Mouse (Mus musculus) lung, adult 2 months (tissue): Measurements from ENCODE around the gene Eapp. TPM values are rescaled to one million over a fixed set of nuclear protein-coding genes. Genes with fewer than 3 reads are reported as not detected.

Source experiments
- DNase-seq: peaks from one replicate; pipeline ENCODE4 v3.0.0; 2022
- H3K4me1 ChIP-seq: fragments of 200-500 bp; 2 replicates; pipeline ENCODE4 v1.6.1; 2011; ENCODE audit warnings: low read length; ENCODE audit not compliant: control insufficient read depth, insufficient read depth
- H3K4me3 ChIP-seq: fragments of 200-500 bp; replicated peaks from 2 replicates; pipeline ENCODE3; 2011; ENCODE audit warnings: low read depth, mild to moderate bottlenecking, control low read depth, low read length; ENCODE audit errors: extremely low read depth
- CTCF ChIP-seq: fragments of 200-500 bp; IDR thresholded peaks from 2 replicates; pipeline ENCODE4 v1.5.1; 2011; ENCODE audit warnings: mild to moderate bottlenecking, low read length, control low read depth; ENCODE audit not compliant: insufficient read depth
- POLR2A ChIP-seq: fragments of 200-500 bp; IDR thresholded peaks from 2 replicates; pipeline ENCODE4 v1.6.1; 2011; ENCODE audit warnings: low read depth, mild to moderate bottlenecking, control low read depth, low read length, borderline replicate concordance; ENCODE audit errors: extremely low read depth
- WGBS: fragments of 180-500 bp; shearing (Covaris S2); methylation state at CpG from one replicate; pipeline ENCODE4 v1.1.7; 2018; 5-methylcytosine and 5-hydroxymethylcytosine counted together
- polyA plus RNA-seq: library from polyadenylated mRNA; depleted of rRNA; stranded (reverse); fragments of >200 nt; gene quantifications from 2 replicates; pipeline ENCODE4 v1.2.3, GENCODE M21; 2012

The Eapp gene
- polyA plus RNA-seq, 1 experiment: 10.2 TPM

GRCm38 (mm10) chr12:54655292-54656038 lies 40.2 kb downstream of the Eapp start:
- Histone ChIP-seq H3K4me1 (peaks cover 10% of the 10 kb centered on the region), H3K4me3 (peak overlapping the region; percentile 94)
- no peak for TF ChIP-seq POLR2A
- TF ChIP-seq CTCF: no peak
- 15% methylated on average over 16 of the region's 16 CpGs for WGBS
- no peak for DNase-seq

DNA sequence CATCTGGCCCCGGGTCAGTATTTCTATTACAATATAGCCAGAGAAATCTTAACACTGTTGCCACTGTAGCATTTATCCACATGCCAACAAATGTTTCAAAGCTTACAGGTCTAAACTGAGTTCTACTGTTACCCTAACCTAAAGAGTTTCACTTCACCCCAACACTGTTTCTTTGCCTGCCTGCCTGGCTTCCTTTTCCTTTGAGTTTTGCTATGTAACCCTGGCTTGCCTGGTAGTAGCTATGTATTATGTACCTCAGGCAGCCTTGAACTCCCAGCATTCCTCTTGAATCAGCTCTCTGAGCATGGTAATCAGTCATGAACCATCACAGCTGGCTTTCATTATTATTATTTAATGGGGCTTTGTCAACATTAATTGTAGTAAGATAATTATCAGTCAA lies 41.0 kb downstream of the Eapp start:
- H3K4me3 ChIP-seq: no peak overlapping the region
- TF ChIP-seq CTCF (no peak), POLR2A (no peak)
- no peak for DNase-seq
- WGBS: 51% methylated on average over 1 of the region's 1 CpGs
- H3K4me1 ChIP-seq: peaks cover 10% of the 10 kb centered on the region

DNA sequence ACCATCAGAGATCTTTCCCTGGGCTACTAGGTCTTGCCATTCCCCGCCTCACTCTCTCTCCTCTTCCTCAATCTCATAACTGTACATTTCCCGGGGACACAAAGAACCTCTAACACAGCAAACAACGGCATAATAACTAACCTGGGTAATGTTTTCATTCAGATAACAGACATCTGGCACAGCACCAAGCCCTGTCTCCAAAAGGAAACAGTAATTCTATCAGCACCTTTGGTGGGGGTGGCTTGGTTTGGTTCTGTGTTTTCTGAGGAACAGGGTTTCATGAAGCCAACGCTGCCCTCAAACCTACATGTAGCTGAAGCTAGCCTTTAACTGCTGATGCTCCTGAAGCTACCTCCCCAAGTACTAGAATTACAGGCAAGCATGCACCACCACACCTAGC lies 41.6 kb downstream of the Eapp start:
- Histone ChIP-seq H3K4me1 (peaks cover 10% of the 10 kb centered on the region), H3K4me3 (no peak overlapping the region)
- no peak for DNase-seq
- 40% methylated on average over 4 of the region's 4 CpGs for WGBS
- TF ChIP-seq POLR2A: no peak
- TF ChIP-seq CTCF: no peak

- 49% methylated on average over 12 of the region's 12 CpGs for WGBS
- TF ChIP-seq POLR2A (no peak), CTCF (no peak)
- no peak for DNase-seq
- H3K4me3 ChIP-seq: no peak overlapping the region
- H3K4me1 ChIP-seq: peaks cover 10% of the 10 kb centered on the region
Observed at GRCm38 (mm10) chr12:54652346-54652745, 43.4 kb downstream of the Eapp start.

GRCm38 (mm10) chr12:54651820-54652219 lies 43.9 kb downstream of the Eapp start:
- DNase-seq: no peak
- no peak for TF ChIP-seq POLR2A
- no peak for TF ChIP-seq CTCF
- H3K4me3 ChIP-seq: no peak overlapping the region
- WGBS: 41% methylated on average over 8 of the region's 8 CpGs
- H3K4me1 ChIP-seq: peaks cover 8% of the 10 kb centered on the region

DNA sequence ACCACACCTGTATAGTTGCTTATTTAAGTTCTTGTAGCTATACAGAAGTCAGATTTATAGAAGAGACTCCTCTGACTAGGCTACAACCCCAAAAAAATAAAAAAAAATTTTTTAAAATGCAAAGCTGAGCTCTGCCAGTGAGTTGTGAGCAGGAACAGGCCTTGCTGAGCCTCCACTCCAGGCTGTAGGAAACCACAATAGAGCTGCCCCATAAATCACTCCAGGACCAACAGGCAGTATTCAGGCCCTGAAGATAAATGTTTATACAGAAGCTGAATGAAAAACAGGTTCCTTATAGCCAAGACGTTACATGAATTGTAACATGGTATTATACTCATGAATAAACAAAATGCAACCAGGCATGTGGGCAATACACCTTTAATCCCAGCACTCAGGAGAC lies 44.5 kb downstream of the Eapp start:
- Histone ChIP-seq H3K4me1 (peaks cover 6% of the 10 kb centered on the region), H3K4me3 (no peak overlapping the region)
- TF ChIP-seq CTCF (no peak), POLR2A (no peak)
- 26% methylated on average over 1 of the region's 1 CpGs for WGBS
- no peak for DNase-seq

DNA sequence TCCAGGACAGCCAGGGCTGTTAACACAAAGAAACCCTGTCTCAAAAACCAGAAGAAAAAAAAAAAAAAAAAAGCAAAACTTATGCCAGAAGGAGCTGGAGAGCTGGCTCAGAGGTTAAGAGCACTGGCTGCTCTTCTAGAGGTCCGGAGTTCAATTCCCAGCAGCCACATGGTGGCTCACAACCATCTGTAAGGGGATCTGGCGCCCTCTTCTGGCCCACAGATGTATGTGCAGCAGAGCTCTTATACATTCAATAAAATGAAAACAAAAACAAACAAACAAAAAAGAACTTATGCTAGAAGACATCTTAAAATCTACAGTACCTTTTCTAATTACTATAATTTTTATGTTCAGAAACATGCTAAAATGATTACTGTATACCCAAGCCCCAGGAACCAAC lies 50.8 kb downstream of the Eapp start:
- no peak for DNase-seq
- Histone ChIP-seq H3K4me3 (no peak overlapping the region), H3K4me1 (0 out of 2 replicates have a peak, but pooled peaks cover 2% of the 10 kb centered on the region)
- WGBS: 82% methylated on average over 2 of the region's 2 CpGs
- TF ChIP-seq POLR2A (no peak), CTCF (0 out of 2 replicates have a peak, but pooled peaks have one; percentile 6)

GRCm38 (mm10) chr12:54643320-54643892 lies 52.3 kb downstream of the Eapp start:
- H3K4me1 ChIP-seq: 0 out of 2 replicates have a peak, but pooled peaks cover 2% of the 10 kb centered on the region
- H3K4me3 ChIP-seq: no peak overlapping the region
- WGBS: 35% methylated on average over 5 of the region's 5 CpGs
- DNase-seq: no peak
- no peak for TF ChIP-seq CTCF
- TF ChIP-seq POLR2A: no peak

DNA sequence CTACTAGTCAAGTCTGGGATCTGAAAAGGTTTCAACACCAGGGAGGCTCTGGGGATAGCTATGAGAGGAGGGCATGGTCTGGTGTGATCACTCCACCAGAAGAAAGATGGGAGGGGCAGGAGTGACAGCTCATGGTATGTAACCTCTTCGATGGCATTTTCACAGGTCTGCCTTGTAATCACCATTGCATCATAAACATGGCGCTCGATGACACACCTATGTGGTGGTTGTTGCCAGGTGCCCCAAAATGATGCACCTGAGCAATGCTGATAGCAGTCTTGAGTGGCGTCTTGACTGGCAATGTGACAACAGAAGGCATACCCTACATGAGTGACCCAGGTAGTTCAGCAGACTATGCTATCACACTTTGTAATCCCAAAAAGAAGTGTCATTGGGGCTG lies 54.3 kb downstream of the Eapp start:
- Histone ChIP-seq H3K4me1 (peaks cover 2% of the 10 kb centered on the region; the same call in 1 of the 2 replicates), H3K4me3 (no peak overlapping the region)
- no peak for TF ChIP-seq POLR2A
- no peak for TF ChIP-seq CTCF
- no peak for DNase-seq
- WGBS: 97% methylated on average over 4 of the region's 4 CpGs

- DNase-seq: no peak
- Histone ChIP-seq H3K4me1 (peaks cover 2% of the 10 kb centered on the region; the same call in 1 of the 2 replicates), H3K4me3 (no peak overlapping the region)
- TF ChIP-seq CTCF (no peak), POLR2A (no peak)
- 71% methylated on average over 6 of the region's 6 CpGs for WGBS
Observed at GRCm38 (mm10) chr12:54640259-54640658, 55.4 kb downstream of the Eapp start.

GRCm38 (mm10) chr12:54637033-54637432 lies 58.7 kb downstream of the Eapp start:
- WGBS: 32% methylated on average over 1 of the region's 1 CpGs
- H3K4me3 ChIP-seq: no peak overlapping the region
- no peaks in the 10 kb centered on the region; the same call in 1 of the 2 replicates for H3K4me1 ChIP-seq
- TF ChIP-seq POLR2A (no peak), CTCF (no peak)
- DNase-seq: no peak
